Mouse (Mus musculus): ENCODE measurements around the gene Cops7b. TPM values are rescaled to one million over a fixed set of nuclear protein-coding genes. Genes with fewer than 3 reads are reported as not detected.
"Not testable (repeated sequence)": the region's sequence is repeated elsewhere in the genome, so short reads cannot be mapped to it uniquely, and the experiment has no call there.

Cops7b gene
- 63.0 and 64.9 TPM in 2 replicates for polyA plus RNA-seq (2015; fragmentation: Nextera tagmentation; extraction: Ambion mirVana)

DNA sequence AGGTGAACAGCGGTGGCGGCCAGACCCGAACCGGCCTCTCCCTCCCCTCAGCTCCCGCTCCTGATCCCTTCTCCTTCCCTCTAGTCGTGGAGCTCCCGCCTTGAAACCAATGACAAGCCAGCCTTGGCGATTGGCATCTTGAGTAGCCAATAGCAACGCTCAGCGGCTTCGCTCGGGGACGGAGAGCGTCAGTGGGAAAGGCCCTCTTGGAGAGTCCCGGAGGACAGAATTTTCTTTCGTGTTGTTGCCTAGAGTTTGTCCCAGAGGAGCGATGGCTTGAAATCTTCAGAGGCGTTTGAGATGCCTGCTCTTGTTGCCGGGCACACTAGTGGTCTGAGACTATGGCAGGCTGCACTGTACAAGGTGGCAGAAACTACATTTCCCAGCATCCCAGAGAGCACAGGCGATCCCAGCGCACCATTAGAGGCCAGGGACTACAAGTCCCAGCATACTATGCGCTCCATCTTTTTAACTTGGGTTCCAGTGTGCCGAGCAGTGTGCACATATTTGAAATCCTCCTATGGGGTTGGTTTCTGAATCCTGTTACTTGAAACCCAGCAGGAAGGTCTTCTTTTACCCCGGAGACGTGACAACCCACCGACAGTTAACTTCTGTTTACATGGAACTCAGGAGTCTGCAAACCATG lies at the start of gene Cops7b, which contains the start of gene Pde6d:
Gene Cops7b, plus strand, starts transcription at position 454 of the 646 bp plus-strand sequence.
Gene Pde6d, minus strand, starts transcription at position 179 of the 646 bp plus-strand sequence.
- Histone ChIP-seq H3K27ac (ENCODE audit: low read length) (peak within 1 kb of the TSS; percentile 68), H3K36me3 (ENCODE audit: control insufficient read depth, insufficient read depth, low read length) (no peaks in the 10 kb centered on the region), H3K9ac (ENCODE audit: low read depth, low read length) (peak within 1 kb of the TSS; percentile 86), H3K4me2 (ENCODE audit: low read length) (peak within 1 kb of the TSS; percentile 69), H3K4me3 (ENCODE audit: low read depth, low read length) (peak within 1 kb of the TSS; percentile 65), H3K4me1 (ENCODE audit: control insufficient read depth, insufficient read depth, low read length) (peaks cover 15% of the 10 kb centered on the region), H3K9me3 (replicated peaks; ENCODE audit: control insufficient read depth, low read length, poor library complexity, severe bottlenecking) (no peaks in the 10 kb centered on the region), H3K27me3 (ENCODE audit: control insufficient read depth, insufficient read depth, low read depth, low read length) (no peaks in the 10 kb centered on the region)
- ATAC-seq = peak; percentile 98
- 1% methylated on average over 25 of the region's 26 CpGs for WGBS

DNA sequence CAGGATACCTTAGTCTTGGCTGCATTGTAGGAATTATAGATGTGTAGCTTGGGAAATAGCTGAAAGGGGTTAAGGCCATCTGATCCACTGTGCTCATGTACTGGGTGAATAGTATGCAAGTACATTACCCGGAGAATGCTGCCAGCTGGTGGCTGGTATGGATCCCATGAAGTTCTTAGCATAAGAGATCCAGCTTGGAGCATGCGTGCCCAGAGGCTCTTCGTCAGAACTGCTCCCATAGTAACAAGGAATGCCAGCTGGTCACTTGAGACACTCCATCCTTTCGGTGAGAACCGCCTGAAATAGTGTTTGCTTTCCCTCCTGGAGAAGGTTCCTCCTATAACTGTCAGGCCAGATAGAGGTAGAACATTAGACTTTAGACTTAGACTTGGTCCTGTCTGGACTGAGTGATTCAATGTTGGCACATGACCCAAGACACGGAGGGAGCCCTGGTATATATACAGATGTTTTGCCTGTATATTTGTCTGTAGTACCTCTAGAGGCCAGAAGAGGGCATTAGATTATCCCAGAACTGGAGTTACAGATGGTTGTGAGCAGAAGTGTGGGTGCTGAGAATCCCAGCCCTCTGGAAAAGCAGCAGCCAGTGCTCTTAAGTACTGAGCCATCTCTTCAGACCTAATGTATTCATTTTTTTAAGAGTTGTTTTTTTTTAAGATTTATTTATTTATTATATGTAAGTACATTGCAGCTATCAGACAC lies 49.1 kb upstream of the Cops7b start:
- H3K36me3 ChIP-seq (ENCODE audit: control insufficient read depth, insufficient read depth, low read length) = peaks cover 7% of the 10 kb centered on the region
- H3K4me3 ChIP-seq (ENCODE audit: low read depth, low read length) = no peak overlapping the region
- peaks cover 31% of the 10 kb centered on the region for H3K4me1 ChIP-seq (ENCODE audit: control insufficient read depth, insufficient read depth, low read length)
- H3K27me3 ChIP-seq (ENCODE audit: control insufficient read depth, insufficient read depth, low read depth, low read length) = no peaks in the 10 kb centered on the region
- H3K9ac ChIP-seq (ENCODE audit: low read depth, low read length) = no peak overlapping the region
- H3K27ac ChIP-seq (ENCODE audit: low read length) = 0 out of 2 replicates have a peak overlapping the region, but pooled peaks have one; percentile 12
- WGBS = 83% methylated on average over 6 of the region's 6 CpGs
- no peaks in the 10 kb centered on the region for H3K9me3 ChIP-seq (replicated peaks; ENCODE audit: control insufficient read depth, low read length, poor library complexity, severe bottlenecking)
- no peak for ATAC-seq
- H3K4me2 ChIP-seq (ENCODE audit: low read length) = no peak overlapping the region

DNA sequence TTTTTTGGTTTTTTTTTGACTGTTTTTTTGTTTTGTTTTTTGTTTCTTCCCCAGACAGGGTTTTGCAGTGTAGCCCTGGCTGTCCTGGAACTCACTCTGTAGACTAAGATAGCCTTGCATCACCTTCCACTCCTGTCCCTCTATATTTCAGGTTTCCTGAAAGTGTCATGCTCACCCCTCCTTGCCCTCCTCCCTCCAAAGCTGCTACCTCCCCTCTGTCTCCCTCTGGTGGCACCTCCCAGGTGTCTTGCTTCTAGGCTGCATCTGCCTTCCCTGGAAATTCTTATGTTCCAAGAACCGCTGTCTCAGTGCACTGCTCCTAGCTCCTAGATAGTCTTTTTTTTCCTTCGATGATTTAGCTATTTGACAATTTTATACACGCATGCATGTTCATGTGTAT lies 44.3 kb upstream of the Cops7b start:
- no peaks in the 10 kb centered on the region for H3K4me1 ChIP-seq (ENCODE audit: control insufficient read depth, insufficient read depth, low read length)
- peaks cover 10% of the 10 kb centered on the region for H3K36me3 ChIP-seq (ENCODE audit: control insufficient read depth, insufficient read depth, low read length)
- H3K4me3 ChIP-seq (ENCODE audit: low read depth, low read length) = no peak overlapping the region
- H3K9me3 ChIP-seq (replicated peaks; ENCODE audit: control insufficient read depth, low read length, poor library complexity, severe bottlenecking) = no peaks in the 10 kb centered on the region
- no peaks in the 10 kb centered on the region for H3K27me3 ChIP-seq (ENCODE audit: control insufficient read depth, insufficient read depth, low read depth, low read length)
- H3K27ac ChIP-seq (ENCODE audit: low read length) = no peak overlapping the region
- ATAC-seq = no peak
- no peak overlapping the region for H3K9ac ChIP-seq (ENCODE audit: low read depth, low read length)
- no peak overlapping the region for H3K4me2 ChIP-seq (ENCODE audit: low read length)
- 69% methylated on average over 3 of the region's 3 CpGs for WGBS

DNA sequence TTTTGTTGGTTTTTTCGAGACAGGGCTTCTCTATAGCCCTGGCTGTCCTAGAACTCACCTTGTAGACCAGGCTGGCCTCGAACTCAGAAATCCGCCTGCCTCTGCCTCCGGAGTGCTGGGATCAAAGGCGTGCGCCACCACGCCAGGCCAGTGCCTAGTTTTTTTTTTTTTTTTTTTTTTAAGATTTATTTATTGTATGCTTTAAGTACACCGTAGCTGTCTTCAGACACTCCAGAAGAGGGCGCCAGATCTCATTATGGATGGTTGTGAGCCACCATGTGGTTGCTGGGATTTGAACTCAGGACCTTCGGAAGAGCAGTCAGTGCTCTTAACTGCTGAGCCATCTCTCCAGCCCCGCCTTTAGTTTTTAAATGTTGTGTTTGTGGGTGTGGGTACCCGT lies 43.1 kb upstream of the Cops7b start:
- ATAC-seq; H3K27me3 ChIP-seq (ENCODE audit: control insufficient read depth, insufficient read depth, low read depth, low read length); H3K4me3 ChIP-seq (ENCODE audit: low read depth, low read length); H3K9ac ChIP-seq (ENCODE audit: low read depth, low read length); H3K9me3 ChIP-seq (replicated peaks; ENCODE audit: control insufficient read depth, low read length, poor library complexity, severe bottlenecking); H3K4me1 ChIP-seq (ENCODE audit: control insufficient read depth, insufficient read depth, low read length); H3K27ac ChIP-seq (ENCODE audit: low read length); H3K4me2 ChIP-seq (ENCODE audit: low read length): not testable (repeated sequence)
- whole genome bisulfite sequencing = 91% methylated on average over 12 of the region's 12 CpGs
- peaks cover 12% of the 10 kb centered on the region for H3K36me3 ChIP-seq (ENCODE audit: control insufficient read depth, insufficient read depth, low read length)

DNA sequence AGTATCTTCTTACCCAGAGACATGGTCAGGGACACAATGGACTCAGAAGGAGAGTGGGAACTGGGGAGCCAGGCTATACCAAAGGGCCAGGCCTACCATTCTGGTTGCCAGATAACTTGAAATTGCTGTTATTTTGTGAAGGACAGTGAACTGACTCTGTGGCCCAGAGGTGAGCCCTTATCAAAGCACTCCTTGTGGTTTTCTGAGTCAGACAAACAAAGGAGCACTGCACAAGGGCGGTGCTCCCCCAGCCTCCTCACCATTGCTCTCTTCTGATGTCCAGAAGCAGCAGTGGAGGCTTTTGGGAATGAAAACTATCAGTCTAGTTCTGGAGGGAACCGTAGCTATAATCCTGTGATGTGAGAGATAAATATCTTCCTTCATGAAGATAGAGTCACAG lies 40.1 kb upstream of the Cops7b start:
- peaks cover 19% of the 10 kb centered on the region for H3K36me3 ChIP-seq (ENCODE audit: control insufficient read depth, insufficient read depth, low read length)
- no peaks in the 10 kb centered on the region for H3K27me3 ChIP-seq (ENCODE audit: control insufficient read depth, insufficient read depth, low read depth, low read length)
- no peaks in the 10 kb centered on the region for H3K9me3 ChIP-seq (replicated peaks; ENCODE audit: control insufficient read depth, low read length, poor library complexity, severe bottlenecking)
- no peak for ATAC-seq
- H3K4me2 ChIP-seq (ENCODE audit: low read length) = no peak overlapping the region
- no peaks in the 10 kb centered on the region for H3K4me1 ChIP-seq (ENCODE audit: control insufficient read depth, insufficient read depth, low read length)
- H3K4me3 ChIP-seq (ENCODE audit: low read depth, low read length) = no peak overlapping the region
- H3K27ac ChIP-seq (ENCODE audit: low read length) = no peak overlapping the region
- 94% methylated on average over 2 of the region's 2 CpGs for WGBS
- H3K9ac ChIP-seq (ENCODE audit: low read depth, low read length) = no peak overlapping the region

DNA sequence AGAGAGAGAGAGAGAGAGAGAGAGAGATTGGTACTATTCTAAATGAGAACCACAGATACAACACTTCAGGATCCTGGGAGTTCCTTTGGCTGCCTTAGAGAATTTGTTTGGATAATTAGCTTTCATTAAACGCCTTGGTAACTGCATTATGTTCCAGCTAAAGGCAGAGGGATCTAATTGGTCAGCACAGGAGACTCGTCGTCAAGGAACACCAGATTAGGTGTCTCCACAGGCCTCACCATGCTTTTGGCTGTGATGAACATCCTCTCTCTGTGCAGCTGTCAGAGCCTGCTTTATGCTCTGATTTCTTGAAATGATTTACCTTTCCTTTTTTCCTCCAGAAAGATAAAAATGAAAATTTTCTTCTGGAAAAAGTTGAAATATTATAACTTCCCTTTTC lies 35.9 kb upstream of the Cops7b start:
- Histone ChIP-seq H3K27me3 (ENCODE audit: control insufficient read depth, insufficient read depth, low read depth, low read length) (no peaks in the 10 kb centered on the region), H3K27ac (ENCODE audit: low read length) (no peak overlapping the region), H3K4me3 (ENCODE audit: low read depth, low read length) (no peak overlapping the region), H3K36me3 (ENCODE audit: control insufficient read depth, insufficient read depth, low read length) (peaks cover 16% of the 10 kb centered on the region), H3K4me2 (ENCODE audit: low read length) (no peak overlapping the region), H3K4me1 (ENCODE audit: control insufficient read depth, insufficient read depth, low read length) (no peaks in the 10 kb centered on the region), H3K9me3 (replicated peaks; ENCODE audit: control insufficient read depth, low read length, poor library complexity, severe bottlenecking) (no peaks in the 10 kb centered on the region), H3K9ac (ENCODE audit: low read depth, low read length) (no peak overlapping the region)
- whole genome bisulfite sequencing = 71% methylated on average over 3 of the region's 3 CpGs
- ATAC-seq = no peak

DNA sequence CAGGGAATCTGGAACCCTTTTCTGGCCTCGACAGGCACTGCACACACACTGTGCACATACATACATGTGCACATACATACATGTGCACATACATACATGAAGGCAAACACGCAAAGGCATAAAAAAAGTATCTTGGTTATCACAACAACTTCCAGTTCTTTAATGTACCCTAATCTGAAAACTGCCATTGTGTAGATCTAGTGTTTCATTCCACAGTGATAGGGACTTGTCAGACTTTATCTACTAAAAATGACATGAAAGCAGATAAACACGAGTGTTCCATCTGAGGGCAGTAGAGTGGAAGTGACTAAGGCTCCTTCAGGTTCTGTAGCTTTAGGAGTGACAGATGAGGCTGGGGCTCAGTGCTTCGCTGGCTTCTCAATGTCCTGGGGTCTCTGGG lies 31.4 kb upstream of the Cops7b start:
- H3K4me3 ChIP-seq (ENCODE audit: low read depth, low read length) = no peak overlapping the region
- ATAC-seq = no peak
- no peaks in the 10 kb centered on the region for H3K9me3 ChIP-seq (replicated peaks; ENCODE audit: control insufficient read depth, low read length, poor library complexity, severe bottlenecking)
- whole genome bisulfite sequencing = 66% methylated on average over 4 of the region's 4 CpGs
- no peak overlapping the region for H3K9ac ChIP-seq (ENCODE audit: low read depth, low read length)
- H3K4me1 ChIP-seq (ENCODE audit: control insufficient read depth, insufficient read depth, low read length) = no peaks in the 10 kb centered on the region
- no peak overlapping the region for H3K27ac ChIP-seq (ENCODE audit: low read length)
- H3K36me3 ChIP-seq (ENCODE audit: control insufficient read depth, insufficient read depth, low read length) = peaks cover 2% of the 10 kb centered on the region; the same call in 1 of the 2 replicates
- no peaks in the 10 kb centered on the region for H3K27me3 ChIP-seq (ENCODE audit: control insufficient read depth, insufficient read depth, low read depth, low read length)
- H3K4me2 ChIP-seq (ENCODE audit: low read length) = no peak overlapping the region

DNA sequence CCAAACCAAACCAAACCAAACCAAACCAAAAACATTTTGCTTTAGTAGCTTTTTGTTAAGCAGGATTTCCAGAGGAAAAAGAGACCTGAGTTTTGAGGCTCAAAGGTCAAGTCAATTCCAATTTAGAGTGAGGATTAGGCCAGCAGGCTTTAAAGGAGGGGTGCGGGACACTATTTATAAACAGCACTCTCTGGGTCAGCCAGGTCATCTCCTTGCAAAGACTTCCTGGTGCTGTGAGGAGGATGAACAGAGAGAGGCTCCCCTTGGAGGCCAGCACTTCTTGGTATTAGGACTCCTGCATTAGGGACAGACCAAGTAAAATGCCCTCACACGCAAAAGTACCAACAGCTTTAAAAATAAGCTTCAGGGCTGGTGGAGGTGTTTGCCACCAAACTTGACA lies 30.8 kb upstream of the Cops7b start:
- WGBS = 15% methylated on average over 2 of the region's 2 CpGs

DNA sequence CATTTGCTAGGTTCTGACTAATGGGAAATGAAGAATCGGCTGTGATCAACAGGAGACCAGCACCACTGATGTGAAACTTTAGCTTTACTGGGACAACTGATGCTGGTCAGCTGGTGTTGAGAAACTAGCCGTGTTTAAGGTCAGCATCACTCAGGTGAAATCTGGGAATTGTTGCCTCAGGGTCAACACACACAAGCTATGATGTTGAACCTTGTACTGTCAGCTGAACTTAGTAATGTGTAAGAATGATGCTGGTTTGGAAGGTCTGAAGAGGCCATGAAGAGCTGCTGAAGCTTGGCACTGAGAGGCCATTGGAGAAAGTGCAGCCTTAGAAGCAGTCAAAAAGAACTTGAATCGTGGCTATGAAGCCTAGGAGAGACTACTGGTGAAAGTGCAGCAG lies 27.0 kb upstream of the Cops7b start:
- Histone ChIP-seq H3K36me3 (ENCODE audit: control insufficient read depth, insufficient read depth, low read length) (no peaks in the 10 kb centered on the region), H3K9me3 (replicated peaks; ENCODE audit: control insufficient read depth, low read length, poor library complexity, severe bottlenecking) (no peaks in the 10 kb centered on the region), H3K4me2 (ENCODE audit: low read length) (no peak overlapping the region), H3K4me1 (ENCODE audit: control insufficient read depth, insufficient read depth, low read length) (no peaks in the 10 kb centered on the region), H3K27me3 (ENCODE audit: control insufficient read depth, insufficient read depth, low read depth, low read length) (no peaks in the 10 kb centered on the region), H3K9ac (ENCODE audit: low read depth, low read length) (no peak overlapping the region), H3K4me3 (ENCODE audit: low read depth, low read length) (no peak overlapping the region), H3K27ac (ENCODE audit: low read length) (no peak overlapping the region)
- 93% methylated on average over 3 of the region's 3 CpGs for WGBS
- ATAC-seq = no peak

More for the DNA sequence above, 30.8 kb upstream of the Cops7b start:
- H3K9ac ChIP-seq (ENCODE audit: low read depth, low read length) = no peak overlapping the region
- H3K27me3 ChIP-seq (ENCODE audit: control insufficient read depth, insufficient read depth, low read depth, low read length) = no peaks in the 10 kb centered on the region
- H3K36me3 ChIP-seq (ENCODE audit: control insufficient read depth, insufficient read depth, low read length) = no peaks in the 10 kb centered on the region
- no peak overlapping the region for H3K4me3 ChIP-seq (ENCODE audit: low read depth, low read length)
- no peaks in the 10 kb centered on the region for H3K4me1 ChIP-seq (ENCODE audit: control insufficient read depth, insufficient read depth, low read length)
- no peak overlapping the region for H3K4me2 ChIP-seq (ENCODE audit: low read length)
- H3K9me3 ChIP-seq (replicated peaks; ENCODE audit: control insufficient read depth, low read length, poor library complexity, severe bottlenecking) = no peaks in the 10 kb centered on the region
- no peak for ATAC-seq
- H3K27ac ChIP-seq (ENCODE audit: low read length) = no peak overlapping the region

Measured in midbrain, embryonic 16.5 days (tissue).